Mouse (Mus musculus) mature B cell (primary cell): ENCODE measurements around the gene Prrc2b.

Experiments
- in situ Hi-C: fragments of 300-500 bp; cut with MboI; formaldehyde crosslinking; loops from 2 replicates; pipeline ENCODE4 v1.14.3; 2019

The Prrc2b gene

GRCm38 (mm10) chr2:32235433-32235832 lies 84.6 kb downstream of the Prrc2b start:
- in situ Hi-C loops, result no loop called here

GRCm38 (mm10) chr2:32235886-32236759 lies 85.2 kb downstream of the Prrc2b start, which contains the start of gene Pomt1:
Gene Pomt1, plus strand, starts transcription at chr2:32236590.
- in situ Hi-C loops, result no loop called here

GRCm38 (mm10) chr2:32236760-32237487 lies 86.0 kb downstream of the Prrc2b start:
- in situ Hi-C loops, result no loop called here

GRCm38 (mm10) chr2:32237571-32237970 lies 86.7 kb downstream of the Prrc2b start:
- in situ Hi-C loops, result no loop called here

GRCm38 (mm10) chr2:32238708-32239435 lies 88.0 kb downstream of the Prrc2b start:
- in situ Hi-C loops, result no loop called here

- in situ Hi-C loops, result no loop called here
These were observed 89.7 kb downstream of the Prrc2b start for GRCm38 (mm10) chr2:32240591-32240990.

GRCm38 (mm10) chr2:32242986-32243385 lies 92.1 kb downstream of the Prrc2b start:
- in situ Hi-C loops, result no loop called here

- in situ Hi-C loops, result no loop called here
These were observed 95.9 kb downstream of the Prrc2b start for GRCm38 (mm10) chr2:32246741-32247140.

GRCm38 (mm10) chr2:32248377-32249361 lies 97.8 kb downstream of the Prrc2b start:
- in situ Hi-C loops, result no loop called here

- in situ Hi-C loops, result no loop called here
These were observed 101.1 kb downstream of the Prrc2b start for GRCm38 (mm10) chr2:32251791-32252527.

GRCm38 (mm10) chr2:32252658-32253057 lies 101.8 kb downstream of the Prrc2b start:
- in situ Hi-C loops, result no loop called here

GRCm38 (mm10) chr2:32253352-32253751 lies 102.5 kb downstream of the Prrc2b start:
- in situ Hi-C loops, result no loop called here

- in situ Hi-C loops, result no loop called here
These were observed 103.7 kb downstream of the Prrc2b start for GRCm38 (mm10) chr2:32254563-32254962.

- in situ Hi-C loops, result no loop called here
These were observed 105.4 kb downstream of the Prrc2b start for GRCm38 (mm10) chr2:32256273-32256672.

GRCm38 (mm10) chr2:32258887-32259533 lies 108.1 kb downstream of the Prrc2b start:
- in situ Hi-C loops, result no loop called here

- in situ Hi-C loops, result no loop called here
These were observed 109.0 kb downstream of the Prrc2b start, which contains the start of gene Uck1 for GRCm38 (mm10) chr2:32259657-32260417. Gene Uck1, minus strand, starts transcription at chr2:32260159.

- in situ Hi-C loops, result no loop called here
These were observed 109.8 kb downstream of the Prrc2b start for GRCm38 (mm10) chr2:32260635-32261034.

GRCm38 (mm10) chr2:32275823-32276222 lies 124.9 kb downstream of the Prrc2b start:
- in situ Hi-C loops, result no loop called here

GRCm38 (mm10) chr2:32282289-32282688 lies 131.4 kb downstream of the Prrc2b start:
- in situ Hi-C loops, result no loop called here
